Mouse (Mus musculus): ENCODE data around the gene Ace.

Gene Ace

GRCm38 (mm10) chr11:105944770-105945672, 22.7 kb upstream of the Ace start:
- no peak for DNase-seq (ENCODE audit: low spot score in 2 of 2)

- no peak for DNase-seq (ENCODE audit: low spot score in 2 of 2)
Measured at GRCm38 (mm10) chr11:105946694-105947154, 21.0 kb upstream of the Ace start.

DNA sequence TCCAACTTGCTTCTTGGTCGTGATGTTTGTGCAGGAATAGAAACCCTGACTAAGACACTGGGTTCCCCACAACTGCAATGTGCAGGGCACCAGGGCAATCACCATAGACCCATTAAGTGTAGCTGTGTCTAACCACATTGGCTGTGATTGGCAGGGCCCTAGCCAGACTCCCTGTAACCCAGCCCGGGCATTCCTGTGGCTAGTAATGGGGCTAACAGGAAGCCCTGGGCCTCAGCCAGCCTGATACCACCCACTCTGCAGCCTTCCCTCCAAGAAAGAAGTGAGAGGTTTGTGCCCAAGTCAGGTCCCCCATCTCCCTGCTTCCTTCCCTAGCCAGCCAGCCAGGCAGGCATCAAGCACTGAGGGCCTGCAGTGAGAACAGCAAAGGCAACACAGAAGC, 19.5 kb upstream of the Ace start:
- DNase-seq (ENCODE audit: low spot score in 2 of 2): no peak

DNA sequence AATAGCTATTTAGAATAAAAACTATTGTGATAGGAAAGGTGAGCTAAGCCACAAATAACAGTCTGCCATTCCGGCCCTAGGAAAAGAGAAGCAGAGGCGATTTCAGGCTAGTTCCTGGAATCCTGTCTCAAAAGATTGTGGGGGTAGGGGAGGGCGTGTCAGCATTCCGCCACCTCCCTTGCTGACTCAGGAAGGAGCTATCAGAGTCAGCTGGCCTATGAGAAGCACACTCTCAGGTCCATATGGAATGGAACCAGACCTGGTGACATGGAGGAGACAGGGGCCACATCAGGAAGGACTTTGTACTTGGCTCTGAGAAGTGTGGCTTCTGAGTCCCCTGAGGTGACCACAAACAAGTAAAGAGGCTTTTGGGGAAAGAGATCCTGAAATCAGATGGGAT, 17.2 kb upstream of the Ace start:
- DNase-seq (ENCODE audit: low spot score in 2 of 2): no peak

DNA sequence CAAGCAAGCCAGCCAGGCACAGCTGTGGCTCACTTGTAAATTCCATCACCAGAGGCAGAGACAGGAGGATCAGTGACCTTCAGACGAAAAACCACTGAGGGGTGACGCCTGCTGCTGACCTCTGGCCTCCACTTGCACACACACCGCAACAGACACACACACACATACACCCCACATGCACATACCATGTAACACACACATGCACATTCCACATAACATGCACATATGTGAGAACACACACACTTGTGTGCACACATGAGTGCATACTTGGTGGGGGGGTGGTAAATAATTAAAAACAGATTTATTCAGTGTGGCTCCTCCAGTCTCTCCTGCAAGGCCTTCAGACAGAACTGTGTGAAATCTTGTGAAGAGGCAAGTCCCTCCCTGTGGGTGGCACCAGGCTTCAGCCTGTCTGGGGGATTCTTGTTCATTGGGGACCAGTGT, 16.1 kb upstream of the Ace start:
- no peak for DNase-seq (ENCODE audit: low spot score in 2 of 2)

DNA sequence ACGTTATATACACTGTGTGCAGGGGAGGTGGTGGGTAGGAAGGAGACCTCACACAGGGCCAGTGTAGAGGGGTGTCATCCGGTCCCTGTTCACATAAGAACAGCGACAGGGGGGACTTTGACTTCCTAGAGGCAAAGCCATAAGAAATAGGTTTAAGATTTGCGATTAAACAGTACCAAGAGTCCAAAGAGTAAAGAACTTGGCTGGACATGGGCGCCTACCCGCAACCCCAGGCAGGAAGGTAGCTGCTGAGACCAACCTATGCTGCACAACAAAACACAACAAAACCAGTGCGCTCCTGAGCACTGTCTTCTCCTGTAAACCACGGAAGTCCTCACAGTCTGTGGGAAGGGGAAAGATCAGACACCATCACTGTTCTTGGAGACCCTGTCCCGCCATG, 15.6 kb upstream of the Ace start:
- no peak for DNase-seq (ENCODE audit: low spot score in 2 of 2)

DNA sequence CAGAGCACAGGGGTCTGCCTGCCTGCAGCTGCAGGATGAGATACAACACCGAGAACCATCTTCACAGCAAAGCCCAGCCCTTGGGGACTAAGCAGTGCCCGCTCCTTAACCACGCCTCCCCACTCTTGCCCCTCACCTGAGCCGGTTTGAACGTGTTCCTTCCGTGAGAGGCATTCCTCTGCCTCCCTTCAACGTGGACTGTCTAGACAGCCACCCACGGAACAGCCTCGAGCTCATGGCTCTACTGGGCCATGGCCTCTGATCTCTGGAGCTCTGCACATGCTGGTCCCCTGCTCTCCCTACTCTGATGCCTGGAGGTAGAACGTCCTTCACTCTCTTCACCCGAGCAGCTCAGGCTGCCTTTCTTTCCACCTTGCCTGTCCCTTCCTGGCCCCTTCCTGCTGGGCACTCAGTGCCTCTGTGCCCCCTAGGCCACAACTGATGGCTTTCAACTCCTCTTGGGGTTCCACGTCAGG, 14.8 kb upstream of the Ace start, which contains the start of gene Cyb561:
Gene Cyb561 (minus strand): TSS at position 426 of the 476 bp plus-strand sequence.
- no peak for DNase-seq (ENCODE audit: low spot score in 2 of 2)

DNA sequence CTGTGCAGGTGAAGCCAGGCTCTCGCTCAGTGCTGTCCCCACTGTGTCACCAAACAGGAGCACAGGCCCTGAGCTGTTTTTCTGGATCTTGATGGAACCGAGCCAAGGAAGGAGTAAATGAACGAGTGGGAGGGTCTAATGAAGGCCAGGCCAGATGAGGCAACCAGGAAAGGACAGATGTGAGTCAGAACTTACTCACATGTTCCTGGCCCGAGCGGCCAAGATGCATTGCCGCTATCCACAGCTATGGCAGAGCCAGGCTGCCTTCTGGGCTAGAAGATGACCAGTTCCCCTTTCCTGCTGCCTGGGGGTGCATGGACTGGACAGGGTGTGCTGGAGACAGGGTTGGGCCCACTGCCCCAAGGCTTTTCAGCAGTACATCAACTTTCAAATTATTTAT, 14.3 kb upstream of the Ace start:
- DNase-seq (ENCODE audit: low spot score in 2 of 2): no peak

DNA sequence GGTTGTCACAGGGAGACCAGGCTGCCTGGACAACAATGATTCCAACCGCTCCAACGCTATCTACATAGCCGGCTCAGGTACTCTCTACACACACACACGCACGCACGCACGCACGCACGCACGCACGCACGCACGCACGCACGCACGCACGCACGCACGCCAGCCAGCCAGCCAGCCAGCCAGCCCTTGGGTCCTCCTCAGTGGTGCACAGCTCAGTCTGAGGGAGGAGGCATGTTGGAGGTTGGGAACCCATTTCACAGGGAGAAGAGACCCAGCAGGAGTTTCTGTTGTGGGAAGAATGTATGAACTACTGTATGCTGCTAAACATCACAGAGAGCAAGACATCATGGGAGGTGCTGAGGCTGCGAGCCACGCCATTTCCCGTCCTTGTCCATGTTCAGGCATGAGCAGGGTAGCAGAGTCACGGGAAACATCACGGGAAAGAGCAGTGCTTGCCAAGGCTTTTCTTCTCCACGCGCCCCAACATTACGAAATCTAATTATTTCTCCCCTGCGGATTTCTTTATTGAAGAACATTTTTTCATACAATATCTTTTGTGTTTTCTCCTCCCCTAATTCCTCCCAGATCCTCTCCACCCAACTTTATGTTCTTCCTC, 11.8 kb upstream of the Ace start:
- no peak for DNase-seq (ENCODE audit: low spot score in 2 of 2)

- no peak for DNase-seq (ENCODE audit: low spot score in 2 of 2)
Measured at GRCm38 (mm10) chr11:105957501-105957900, 10.2 kb upstream of the Ace start.

DNA sequence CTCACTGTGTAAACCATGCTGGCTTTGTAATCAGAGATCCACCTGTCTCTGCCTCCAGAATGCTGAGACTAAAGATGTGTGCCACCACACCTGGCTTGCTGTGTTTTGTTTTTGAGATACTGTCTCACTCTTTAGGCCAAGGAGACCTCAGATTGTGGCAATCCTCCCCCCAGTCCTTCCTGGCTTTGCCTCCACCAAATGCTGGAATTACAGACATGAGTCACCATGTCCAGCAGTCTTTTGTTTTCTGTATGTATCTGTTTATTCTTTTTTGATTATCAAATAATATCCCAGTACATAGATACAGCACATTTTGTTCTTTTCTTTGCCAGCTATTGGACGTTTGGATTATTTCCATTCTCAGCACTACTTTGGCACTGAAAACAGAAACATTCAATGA, 9.2 kb upstream of the Ace start:
- DNase-seq (ENCODE audit: low spot score in 2 of 2): no peak

DNA sequence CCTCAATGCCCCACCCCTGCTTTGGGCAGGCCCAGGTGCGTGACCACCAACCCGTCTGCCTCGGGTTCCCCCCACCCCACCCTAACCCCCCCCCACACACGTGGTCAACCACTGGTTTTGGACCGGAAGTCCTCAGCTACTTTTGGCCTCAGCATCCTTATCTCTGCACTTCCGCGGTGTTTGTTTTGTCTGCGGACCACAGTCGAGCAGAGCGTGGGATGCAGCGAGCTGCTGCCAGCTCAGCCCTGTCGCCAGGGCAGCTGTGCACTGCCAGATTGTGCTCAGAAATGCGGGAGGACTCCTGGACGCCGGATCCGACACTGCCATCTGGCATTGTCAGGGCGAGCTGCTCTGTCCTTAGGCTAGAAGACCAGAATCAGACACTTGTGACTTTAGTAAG, 8.4 kb upstream of the Ace start:
- DNase-seq (ENCODE audit: low spot score in 2 of 2): no peak

GRCm38 (mm10) chr11:105964691-105965090, 3.1 kb upstream of the Ace start:
- no peak for DNase-seq (ENCODE audit: low spot score in 2 of 2)

- no peak for DNase-seq (ENCODE audit: low spot score in 2 of 2)
Measured at GRCm38 (mm10) chr11:105966288-105966687, 1.5 kb upstream of the Ace start.

DNA sequence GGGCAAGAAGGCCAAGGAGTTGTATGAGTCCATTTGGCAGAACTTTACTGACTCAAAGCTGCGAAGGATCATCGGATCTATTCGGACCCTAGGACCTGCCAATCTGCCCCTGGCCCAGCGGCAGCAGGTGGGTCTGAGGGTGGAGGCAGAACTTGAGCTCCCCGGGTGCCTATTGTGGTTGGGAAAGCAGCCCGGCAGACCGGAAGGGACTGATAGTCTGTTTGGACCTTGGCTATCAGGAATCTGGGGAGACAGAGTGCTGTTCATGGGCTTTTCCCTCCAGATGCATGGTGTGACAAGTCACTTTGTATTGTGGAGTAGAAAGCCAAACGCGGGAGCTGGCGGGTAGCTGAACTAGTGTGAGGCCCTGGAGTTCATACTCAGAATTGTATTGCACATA, 1.2 kb downstream of the Ace start:
- no peak for DNase-seq (ENCODE audit: low spot score in 2 of 2)

DNA sequence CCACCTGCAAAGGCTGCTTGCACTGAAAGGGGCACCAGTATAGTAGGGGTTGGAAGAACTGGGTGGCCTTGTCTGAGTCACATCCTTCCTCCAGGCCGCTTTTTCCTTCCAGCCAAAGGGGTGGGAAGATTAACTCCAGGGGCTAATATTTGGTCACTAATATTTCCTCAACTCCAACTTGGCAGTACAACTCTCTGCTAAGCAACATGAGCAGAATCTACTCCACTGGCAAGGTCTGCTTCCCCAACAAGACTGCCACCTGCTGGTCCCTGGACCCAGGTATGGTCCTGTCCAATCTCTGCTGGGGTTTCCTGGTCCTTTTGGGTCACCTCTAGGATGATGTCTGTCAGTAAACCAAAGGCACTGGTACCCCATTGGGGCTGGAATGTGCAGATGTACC, 1.8 kb downstream of the Ace start:
- DNase-seq (ENCODE audit: low spot score in 2 of 2): peak in 1 of 2 experiments; percentile 14

DNA sequence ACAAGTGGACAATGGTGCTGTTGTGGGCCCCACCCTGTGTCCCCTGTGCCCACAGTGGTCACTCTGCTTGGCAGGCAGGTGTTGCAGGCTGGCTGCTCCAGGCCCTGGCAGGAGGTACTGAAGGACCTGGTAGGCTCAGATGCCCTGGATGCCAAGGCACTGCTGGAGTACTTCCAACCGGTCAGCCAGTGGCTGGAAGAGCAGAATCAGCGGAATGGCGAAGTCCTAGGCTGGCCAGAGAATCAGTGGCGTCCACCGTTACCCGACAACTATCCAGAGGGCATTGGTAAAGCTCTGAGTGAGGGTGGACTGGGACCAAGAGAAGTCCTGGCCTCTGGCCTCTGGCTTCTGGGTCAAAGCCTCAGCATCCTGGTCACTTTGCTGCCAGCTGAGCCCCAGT, 6.8 kb downstream of the Ace start:
- DNase-seq (ENCODE audit: low spot score in 2 of 2): no peak

DNA sequence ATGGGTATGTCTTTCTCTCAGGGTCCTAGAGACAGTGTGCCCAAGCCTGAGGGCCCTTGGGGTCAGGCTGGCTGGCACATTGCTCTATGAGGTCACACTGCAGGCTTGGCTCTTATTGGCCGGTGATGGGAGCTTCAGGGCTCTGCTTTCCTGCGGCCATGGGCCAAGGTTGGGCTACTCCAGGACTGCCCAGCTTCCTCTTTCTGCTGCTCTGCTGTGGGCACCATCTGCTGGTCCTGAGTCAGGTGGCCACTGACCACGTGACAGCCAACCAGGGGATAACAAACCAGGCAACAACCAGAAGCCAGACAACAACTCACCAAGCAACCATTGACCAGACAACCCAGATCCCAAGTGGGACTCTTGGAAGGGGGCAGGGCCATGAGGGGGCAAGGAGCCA, 7.3 kb downstream of the Ace start:
- no peak for DNase-seq (ENCODE audit: low spot score in 2 of 2)

- no peak for DNase-seq (ENCODE audit: low spot score in 2 of 2)
Measured at GRCm38 (mm10) chr11:105975636-105976035, 7.9 kb downstream of the Ace start.

- DNase-seq (ENCODE audit: low spot score in 2 of 2): no peak
Measured at GRCm38 (mm10) chr11:105978232-105978631, 10.5 kb downstream of the Ace start.

GRCm38 (mm10) chr11:105978634-105979033, 10.9 kb downstream of the Ace start:
- DNase-seq (ENCODE audit: low spot score in 2 of 2): no peak

DNA sequence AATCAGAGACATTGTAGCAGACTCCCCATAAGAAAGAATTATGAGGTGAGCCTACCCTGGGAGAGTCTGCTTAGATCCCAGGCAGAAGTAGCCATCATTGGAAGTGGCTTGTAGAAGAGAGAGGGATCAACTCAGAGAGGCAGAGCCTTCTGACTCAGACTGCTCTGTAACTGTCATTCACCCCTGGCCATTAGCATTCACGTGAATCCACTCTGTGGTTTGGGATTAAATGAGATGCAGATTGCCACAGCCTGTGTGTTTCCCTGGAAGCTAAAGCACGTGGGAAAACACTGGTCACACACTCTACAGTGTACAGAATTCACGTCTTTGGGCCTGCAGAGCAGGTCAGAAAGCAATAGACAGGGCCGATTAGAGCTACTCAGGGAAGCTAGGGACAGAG, 16.7 kb downstream of the Ace start:
- no peak for DNase-seq (ENCODE audit: low spot score in 2 of 2)

GRCm38 (mm10) chr11:105987446-105987845, 19.7 kb downstream of the Ace start:
- DNase-seq (ENCODE audit: low spot score in 2 of 2): no peak

Data from thymus, postnatal 10 days (tissue).